Mouse (Mus musculus) intestine, embryonic 15.5 days (tissue): ENCODE data around the gene Pglyrp1. TPM values are rescaled to one million over a fixed set of nuclear protein-coding genes. Genes with fewer than 3 reads are reported as not detected.
A peak's percentile ranks its signal among the peaks of the same experiment; 100 is the strongest.

Experiments
- ATAC-seq: fragments of 200-750 bp; cut with Nextera tagmentation; 2 replicates; pipeline ENCODE4 v1.8.0; 2017; ENCODE audit warnings: moderate TSS enrichment, moderate library complexity
- H3K27ac ChIP-seq: fragments of 300-500 bp; sonication (generic); 2 replicates; pipeline ENCODE4 v1.5.1; 2015; ENCODE audit warnings: mild to moderate bottlenecking, inconsistent platforms
- H3K27me3 ChIP-seq: fragments of 300-500 bp; sonication (generic); replicated peaks from 2 replicates; pipeline ENCODE4 v1.6.1; 2015; ENCODE audit warnings: inconsistent platforms
- H3K36me3 ChIP-seq: fragments of 300-500 bp; sonication (generic); 2 replicates; pipeline ENCODE4 v1.6.1; 2015; ENCODE audit warnings: inconsistent platforms
- H3K4me1 ChIP-seq: fragments of 300-500 bp; sonication (generic); replicated peaks from 2 replicates; pipeline ENCODE4 v1.6.1; 2015; ENCODE audit warnings: inconsistent platforms
- H3K4me2 ChIP-seq: fragments of 300-500 bp; sonication (generic); replicated peaks from 2 replicates; pipeline ENCODE4 v1.6.1; 2015; ENCODE audit warnings: mild to moderate bottlenecking, inconsistent platforms
- H3K4me3 ChIP-seq: fragments of 300-500 bp; sonication (generic); replicated peaks from 2 replicates; pipeline ENCODE4 v1.5.1; 2015; ENCODE audit warnings: inconsistent platforms
- H3K9ac ChIP-seq: fragments of 300-500 bp; sonication (generic); 2 replicates; pipeline ENCODE4 v1.6.1; 2015; ENCODE audit warnings: inconsistent platforms
- H3K9me3 ChIP-seq: fragments of 300-500 bp; sonication (generic); 2 replicates; pipeline ENCODE4 v1.6.1; 2016; ENCODE audit warnings: inconsistent platforms
- WGBS: fragments of 180-500 bp; shearing (Covaris S2); methylation state at CpG from one replicate; pipeline ENCODE4 v1.1.7; 2015; 5-methylcytosine and 5-hydroxymethylcytosine counted together
- polyA plus RNA-seq: library from polyadenylated mRNA; unstranded; fragments of >200 nt; fragmentation: Nextera tagmentation; extraction: Ambion mirVana; gene quantifications from 2 replicates; pipeline ENCODE4 v1.2.1, GENCODE M21; 2015

Pglyrp1 gene
- polyA plus RNA-seq, 1 experiment from 2014 or later, result 53.1 TPM

DNA sequence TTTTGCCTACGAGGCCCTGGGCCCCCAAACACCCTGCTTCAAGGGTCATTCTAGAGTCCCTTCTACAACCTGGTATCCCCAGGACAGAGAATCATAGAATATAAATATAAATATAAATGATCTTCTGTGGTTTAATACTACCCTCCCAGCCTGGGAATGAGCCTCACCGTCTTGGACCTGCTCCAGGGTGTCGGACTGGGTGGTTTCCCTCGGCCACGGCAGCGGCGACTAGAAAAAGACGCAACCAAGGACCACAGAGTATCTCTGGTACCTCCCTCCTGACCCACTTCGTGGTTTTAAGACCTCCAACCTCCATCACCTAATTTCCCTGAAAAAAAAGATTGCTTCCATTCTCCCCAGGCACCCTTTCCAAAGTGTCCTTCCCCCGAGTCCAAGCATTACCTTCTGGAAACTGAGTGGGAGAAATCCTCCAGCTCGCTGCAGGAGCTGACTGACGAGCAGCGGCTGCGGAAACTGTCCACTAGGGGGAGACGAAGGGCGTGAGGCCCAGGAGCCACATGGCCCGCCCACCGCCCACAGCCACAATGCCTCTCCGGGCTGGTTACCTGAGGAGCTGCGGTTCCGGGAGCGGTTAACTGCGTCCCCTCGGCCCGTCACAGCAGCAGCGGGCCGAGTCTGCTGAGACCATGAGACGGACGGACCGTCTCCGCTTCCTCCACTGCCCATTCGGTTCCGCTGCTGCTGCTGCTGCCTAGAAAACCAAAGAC, 20.9 kb downstream of the Pglyrp1 start:
- Histone ChIP-seq H3K4me1 (peaks cover 20% of the 10 kb centered on the region), H3K9ac (peak overlapping the region; percentile 50), H3K4me3 (peak overlapping the region; percentile 43), H3K27ac (no peak overlapping the region), H3K27me3 (peaks cover 7% of the 10 kb centered on the region), H3K9me3 (no peaks in the 10 kb centered on the region), H3K4me2 (peak overlapping the region; percentile 96), H3K36me3 (peaks cover 4% of the 10 kb centered on the region; the same call in 1 of the 2 replicates)
- WGBS, result 20% methylated on average over 33 of the region's 33 CpGs
- ATAC-seq, result peak; percentile 67

DNA sequence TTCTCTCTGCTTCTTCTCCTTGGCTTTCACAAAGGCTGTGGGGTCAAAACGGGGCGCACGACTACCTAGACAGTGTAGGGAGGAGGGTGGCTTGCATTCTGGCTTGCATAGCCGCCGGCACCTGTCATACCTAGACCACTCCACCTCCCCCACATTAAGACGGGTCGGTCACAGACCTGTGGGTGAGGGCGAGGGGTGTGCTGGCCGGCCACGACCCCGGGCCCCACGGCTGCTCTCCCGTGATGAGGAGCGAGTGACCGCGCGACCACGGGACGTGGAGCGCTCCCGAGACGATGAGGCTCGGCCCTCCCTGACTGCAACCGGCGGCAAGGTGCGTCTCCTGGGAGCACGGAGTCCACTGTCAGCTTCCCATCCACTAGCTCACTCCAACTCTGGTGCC, 21.9 kb downstream of the Pglyrp1 start:
- no peak overlapping the region for H3K4me3 ChIP-seq
- peak overlapping the region; percentile 96 for H3K4me2 ChIP-seq
- peaks cover 7% of the 10 kb centered on the region for H3K27me3 ChIP-seq
- WGBS, result 29% methylated on average over 27 of the region's 27 CpGs
- ATAC-seq, result peak; percentile 27
- H3K9ac ChIP-seq, result no peak overlapping the region; the same call in 1 of the 2 replicates
- no peak overlapping the region for H3K27ac ChIP-seq
- H3K36me3 ChIP-seq, result peaks cover 4% of the 10 kb centered on the region; the same call in 1 of the 2 replicates
- H3K4me1 ChIP-seq, result peaks cover 20% of the 10 kb centered on the region
- H3K9me3 ChIP-seq, result no peaks in the 10 kb centered on the region

DNA sequence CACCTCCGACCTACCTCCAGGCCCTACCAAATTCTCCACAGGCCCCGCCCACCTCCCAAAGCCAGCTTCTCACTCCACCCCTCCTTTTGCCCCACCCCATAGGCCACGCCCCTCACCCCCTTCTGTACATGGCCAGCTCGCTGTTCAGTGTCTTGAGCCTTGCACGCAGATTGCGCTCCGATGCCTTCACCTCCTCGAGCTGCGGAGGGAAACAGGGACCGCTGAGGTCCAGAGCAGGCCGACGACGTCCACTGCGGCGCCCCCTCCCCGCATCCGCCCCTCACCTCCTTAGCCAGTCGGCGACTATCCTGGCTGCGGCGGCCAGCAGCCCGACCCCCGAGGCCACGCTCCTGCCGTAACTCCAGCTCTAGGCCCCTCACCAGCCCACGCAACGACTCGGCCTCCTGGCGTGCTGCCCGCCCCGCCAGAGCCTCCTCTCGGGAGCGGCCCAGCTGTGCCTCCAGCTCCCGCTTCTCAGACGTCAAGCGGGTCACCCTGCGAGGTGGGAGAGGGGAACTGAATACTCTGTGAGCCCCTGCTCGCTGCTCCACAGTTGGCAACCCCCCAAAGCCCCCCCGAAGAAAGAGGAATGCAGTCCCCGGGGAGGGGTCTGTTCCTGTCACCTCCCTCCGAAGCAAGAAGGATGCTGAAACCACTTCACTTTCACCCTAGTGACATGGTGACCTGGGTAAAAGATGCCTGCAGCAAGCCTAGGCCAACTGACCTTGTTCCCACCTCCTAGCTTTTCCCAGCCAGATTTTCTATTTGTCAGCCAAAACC, 22.7 kb downstream of the Pglyrp1 start:
- H3K4me3 ChIP-seq, result peak overlapping the region; percentile 38
- peak overlapping the region; percentile 96 for H3K4me2 ChIP-seq
- peaks cover 7% of the 10 kb centered on the region for H3K27me3 ChIP-seq
- H3K9ac ChIP-seq, result peak overlapping the region; percentile 39
- H3K27ac ChIP-seq, result no peak overlapping the region
- WGBS, result 2% methylated on average over 38 of the region's 41 CpGs
- H3K36me3 ChIP-seq, result peaks cover 10% of the 10 kb centered on the region; the same call in 1 of the 2 replicates
- peaks cover 20% of the 10 kb centered on the region for H3K4me1 ChIP-seq
- H3K9me3 ChIP-seq, result no peaks in the 10 kb centered on the region
- ATAC-seq, result peak; percentile 60

DNA sequence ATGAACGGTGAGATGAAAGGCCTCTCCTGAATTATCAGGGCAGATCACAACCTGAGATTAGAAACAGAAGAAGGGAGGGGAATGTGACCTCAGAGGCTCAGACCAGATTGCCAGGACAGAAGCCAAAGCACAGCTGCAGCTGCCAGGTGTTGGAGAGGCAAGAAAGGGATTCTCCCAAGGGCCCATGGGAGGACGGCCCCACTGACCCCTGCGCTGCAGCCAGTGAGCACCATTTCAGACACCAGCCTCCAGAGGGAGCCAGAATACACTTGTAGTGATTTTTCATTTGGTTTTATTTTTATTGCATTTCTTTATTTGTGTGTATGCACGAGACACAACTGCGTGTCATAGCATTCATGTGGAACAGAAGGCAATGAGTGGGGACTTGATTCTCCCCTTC, 25.4 kb downstream of the Pglyrp1 start:
- no peak overlapping the region for H3K27ac ChIP-seq
- peaks cover 20% of the 10 kb centered on the region for H3K4me1 ChIP-seq
- H3K9ac ChIP-seq, result no peak overlapping the region
- WGBS, result 41% methylated on average over 5 of the region's 5 CpGs
- no peak for ATAC-seq
- peaks cover 7% of the 10 kb centered on the region for H3K27me3 ChIP-seq
- no peak overlapping the region for H3K4me2 ChIP-seq
- no peaks in the 10 kb centered on the region for H3K9me3 ChIP-seq
- H3K36me3 ChIP-seq, result peaks cover 11% of the 10 kb centered on the region; the same call in 1 of the 2 replicates
- no peak overlapping the region for H3K4me3 ChIP-seq

DNA sequence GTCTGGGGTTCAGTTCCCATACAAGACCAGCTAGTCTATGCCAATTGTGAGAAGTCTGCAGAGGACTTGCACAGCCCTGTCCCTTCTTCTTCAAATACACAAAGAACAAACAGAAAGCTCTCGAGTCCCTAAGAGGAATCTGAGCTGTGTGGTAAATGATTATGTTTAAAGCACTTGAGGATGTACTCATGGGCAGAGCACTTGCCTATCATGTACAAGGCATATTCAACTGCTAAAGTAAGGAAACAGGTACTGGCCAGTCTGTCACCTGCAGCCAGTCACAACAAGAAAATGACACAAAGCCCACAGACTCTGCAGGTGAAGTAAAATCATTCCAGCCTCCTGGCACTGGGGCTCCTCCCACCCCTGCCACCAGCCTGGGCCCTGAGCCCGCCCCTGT, 29.4 kb downstream of the Pglyrp1 start:
- H3K27me3 ChIP-seq, result no peaks in the 10 kb centered on the region
- no peaks in the 10 kb centered on the region for H3K4me1 ChIP-seq
- H3K9ac ChIP-seq, result no peak overlapping the region
- no peak overlapping the region for H3K4me3 ChIP-seq
- peaks cover 14% of the 10 kb centered on the region for H3K36me3 ChIP-seq
- no peak overlapping the region for H3K27ac ChIP-seq
- no peak for ATAC-seq
- no peak overlapping the region for H3K4me2 ChIP-seq
- H3K9me3 ChIP-seq, result no peaks in the 10 kb centered on the region
- 80% methylated on average over 2 of the region's 2 CpGs for WGBS

DNA sequence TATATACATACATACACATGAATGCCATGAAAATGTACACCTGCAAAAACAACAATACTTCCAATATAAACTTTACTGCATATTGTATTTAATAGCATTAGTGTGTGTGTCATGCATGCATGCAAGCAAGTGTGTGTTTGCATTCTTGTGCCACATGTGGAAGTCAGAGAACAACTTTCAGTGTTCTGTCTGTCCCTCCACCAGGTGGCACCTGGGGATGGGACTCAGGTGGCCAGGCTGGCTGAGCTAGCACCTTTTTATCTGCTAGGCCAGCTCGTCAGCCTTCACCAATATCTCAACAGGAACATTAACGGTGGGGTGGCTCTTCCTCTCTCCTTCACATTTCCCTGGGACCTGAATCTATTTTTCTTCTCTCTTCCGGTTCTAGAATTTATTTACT, 31.4 kb downstream of the Pglyrp1 start:
- Histone ChIP-seq H3K4me1 (0 out of 2 replicates have a peak, but pooled peaks cover under 1% of the 10 kb centered on the region), H3K9me3 (no peaks in the 10 kb centered on the region), H3K27me3 (no peaks in the 10 kb centered on the region), H3K9ac (no peak overlapping the region), H3K27ac (no peak overlapping the region), H3K4me2 (no peak overlapping the region), H3K36me3 (peaks cover 14% of the 10 kb centered on the region), H3K4me3 (no peak overlapping the region)
- no peak for ATAC-seq
- 70% methylated on average over 3 of the region's 3 CpGs for WGBS

DNA sequence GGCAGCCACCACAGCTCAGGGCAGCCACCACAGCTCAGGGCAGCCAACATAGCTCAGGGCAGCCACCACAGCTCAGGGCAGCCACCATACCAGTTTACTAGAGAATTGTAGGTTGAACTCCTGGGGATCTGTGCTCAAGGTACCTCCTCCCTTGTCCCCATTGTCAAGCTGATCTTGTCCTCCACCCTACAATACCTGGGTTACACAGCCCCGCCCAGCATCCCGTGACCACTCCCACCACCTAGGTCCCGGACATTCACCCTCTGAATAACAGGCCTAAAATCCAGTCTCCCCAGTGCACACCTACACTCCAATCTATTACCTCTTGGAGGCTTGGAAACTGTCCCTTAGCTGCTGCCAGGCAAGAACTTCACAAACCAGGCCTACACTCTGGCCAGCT, 33.8 kb downstream of the Pglyrp1 start:
- Histone ChIP-seq H3K4me1 (peaks cover 9% of the 10 kb centered on the region; the same call in 1 of the 2 replicates), H3K9ac (no peak overlapping the region), H3K9me3 (no peaks in the 10 kb centered on the region), H3K4me3 (no peak overlapping the region), H3K27ac (no peak overlapping the region), H3K27me3 (no peaks in the 10 kb centered on the region), H3K4me2 (no peak overlapping the region), H3K36me3 (peaks cover 8% of the 10 kb centered on the region; the same call in 1 of the 2 replicates)
- ATAC-seq, result no peak
- WGBS, result 72% methylated on average over 3 of the region's 3 CpGs

DNA sequence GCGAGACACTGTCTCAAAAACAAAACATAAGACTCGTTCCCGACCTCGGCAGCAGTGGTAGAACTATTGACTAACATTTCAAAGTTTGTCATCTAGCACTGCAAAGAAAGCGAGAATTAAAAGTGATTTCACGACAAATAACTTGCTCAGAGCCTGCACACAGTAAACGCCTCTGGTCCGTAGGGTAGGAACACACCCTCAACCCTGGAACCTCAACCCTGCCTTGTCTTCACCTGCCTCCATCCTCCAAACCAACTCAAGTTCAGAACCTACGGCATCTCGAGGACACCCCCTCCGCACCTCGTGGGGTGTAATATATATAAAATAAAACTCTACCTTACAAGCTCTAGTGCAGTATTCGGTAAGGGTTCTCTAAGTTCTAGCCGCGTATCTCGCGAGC, 38.7 kb downstream of the Pglyrp1 start:
- no peaks in the 10 kb centered on the region for H3K9me3 ChIP-seq
- 5% methylated on average over 17 of the region's 17 CpGs for WGBS
- ATAC-seq, result peak; percentile 51
- H3K4me3 ChIP-seq, result peak overlapping the region; percentile 69
- peak overlapping the region; percentile 67 for H3K4me2 ChIP-seq
- H3K27me3 ChIP-seq, result no peaks in the 10 kb centered on the region
- H3K4me1 ChIP-seq, result peaks cover 13% of the 10 kb centered on the region
- 0 out of 2 replicates have a peak, but pooled peaks cover 2% of the 10 kb centered on the region for H3K36me3 ChIP-seq
- H3K27ac ChIP-seq, result no peak overlapping the region
- peak overlapping the region; percentile 55 for H3K9ac ChIP-seq

DNA sequence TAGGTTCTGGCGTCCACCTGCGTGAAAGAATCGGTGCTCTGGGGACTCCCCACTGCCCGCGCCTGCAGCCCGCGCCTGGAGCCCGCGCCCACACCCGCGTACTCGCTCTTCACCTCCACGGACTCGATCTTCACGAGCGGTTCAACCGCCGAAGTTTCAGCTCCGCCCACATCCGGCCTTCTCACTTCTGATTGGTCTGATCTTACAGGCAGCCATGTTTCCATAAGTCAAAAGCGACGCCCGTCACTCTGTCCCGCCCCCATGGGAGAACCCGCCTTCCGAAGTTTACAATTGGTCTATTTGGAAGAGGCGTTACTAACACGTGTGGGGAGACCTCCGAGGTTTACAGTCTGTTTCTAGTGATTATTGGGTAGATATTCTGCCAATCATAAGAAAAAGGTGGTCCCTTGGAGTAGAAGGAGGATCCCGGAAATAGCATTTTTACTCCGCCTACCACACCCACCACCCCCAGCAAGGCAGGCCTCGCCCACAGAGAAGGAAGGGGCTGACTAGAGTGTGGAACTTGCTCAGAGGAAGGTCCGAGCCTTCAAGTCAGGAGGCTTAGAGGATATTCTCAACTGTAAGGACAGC, 39.2 kb downstream of the Pglyrp1 start, which contains the start of gene Ccdc61:
Ccdc61 (minus strand) TSS at position 175 of the 591 bp plus-strand sequence.
- H3K9ac ChIP-seq, result peak within 1 kb of the TSS; percentile 55
- 0 out of 2 replicates have a peak, but pooled peaks cover 2% of the 10 kb centered on the region for H3K36me3 ChIP-seq
- H3K4me3 ChIP-seq, result peak within 1 kb of the TSS; percentile 69
- H3K27ac ChIP-seq, result no peak within 1 kb of the TSS
- H3K9me3 ChIP-seq, result no peaks in the 10 kb centered on the region
- H3K27me3 ChIP-seq, result no peaks in the 10 kb centered on the region
- H3K4me2 ChIP-seq, result peak within 1 kb of the TSS; percentile 78
- ATAC-seq, result peak; percentile 100
- H3K4me1 ChIP-seq, result peaks cover 13% of the 10 kb centered on the region
- WGBS, result under 1% methylated on average over 33 of the region's 33 CpGs

DNA sequence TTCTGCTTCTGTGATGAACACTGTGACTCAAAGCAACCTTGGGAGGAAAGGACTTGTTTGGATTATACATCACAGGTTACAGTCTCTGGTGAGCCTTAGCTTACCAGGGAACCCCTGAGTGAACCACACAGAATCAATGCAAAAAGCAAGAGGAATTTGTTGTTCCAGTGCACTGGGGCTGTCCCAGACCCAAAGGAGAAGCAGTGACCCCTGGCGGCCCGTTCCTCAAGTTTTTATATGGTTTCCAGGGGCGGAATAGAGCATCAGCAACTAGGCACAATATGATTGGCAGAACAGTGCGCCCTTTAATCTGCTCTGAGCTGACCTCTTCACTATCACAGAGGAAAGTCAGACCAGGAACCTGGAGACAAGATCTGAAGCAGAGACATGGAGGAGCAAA, 45.1 kb downstream of the Pglyrp1 start:
- 0 out of 2 replicates have a peak, but pooled peaks cover 2% of the 10 kb centered on the region for H3K4me1 ChIP-seq
- H3K27me3 ChIP-seq, result 0 out of 2 replicates have a peak, but pooled peaks cover 2% of the 10 kb centered on the region
- no peaks in the 10 kb centered on the region for H3K36me3 ChIP-seq
- H3K9ac ChIP-seq, result no peak overlapping the region
- H3K4me2 ChIP-seq, result no peak overlapping the region
- ATAC-seq, result no peak
- no peaks in the 10 kb centered on the region for H3K9me3 ChIP-seq
- H3K4me3 ChIP-seq, result no peak overlapping the region
- 74% methylated on average over 4 of the region's 4 CpGs for WGBS
- no peak overlapping the region for H3K27ac ChIP-seq

DNA sequence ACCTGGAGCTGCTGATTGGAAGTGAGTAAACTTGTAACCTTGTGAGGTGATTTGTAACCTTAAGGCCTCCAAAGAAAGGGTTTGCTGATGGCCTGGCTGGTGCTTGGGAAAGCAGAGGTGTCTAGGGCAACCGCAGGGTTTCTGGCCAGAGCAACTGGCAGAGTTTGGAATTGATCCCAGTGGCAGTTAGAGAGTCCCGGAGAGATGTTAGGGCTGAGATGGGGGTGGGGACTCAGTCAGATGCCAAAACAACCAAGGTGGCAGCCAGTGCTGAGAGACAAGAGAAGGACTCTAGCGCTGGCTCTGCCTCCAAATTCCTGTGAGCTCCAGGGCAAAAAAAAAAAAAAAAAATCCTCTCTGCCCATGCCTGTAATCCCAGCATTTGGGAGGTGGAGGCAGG, 46.8 kb downstream of the Pglyrp1 start:
- WGBS, result 66% methylated on average over 3 of the region's 3 CpGs
- H3K9me3 ChIP-seq, result no peaks in the 10 kb centered on the region
- no peak overlapping the region for H3K9ac ChIP-seq
- ATAC-seq, result no peak
- H3K27me3 ChIP-seq, result peaks cover 9% of the 10 kb centered on the region; the same call in 1 of the 2 replicates
- H3K4me3 ChIP-seq, result no peak overlapping the region
- 0 out of 2 replicates have a peak, but pooled peaks cover 2% of the 10 kb centered on the region for H3K4me1 ChIP-seq
- H3K27ac ChIP-seq, result no peak overlapping the region
- H3K36me3 ChIP-seq, result no peaks in the 10 kb centered on the region
- no peak overlapping the region for H3K4me2 ChIP-seq

DNA sequence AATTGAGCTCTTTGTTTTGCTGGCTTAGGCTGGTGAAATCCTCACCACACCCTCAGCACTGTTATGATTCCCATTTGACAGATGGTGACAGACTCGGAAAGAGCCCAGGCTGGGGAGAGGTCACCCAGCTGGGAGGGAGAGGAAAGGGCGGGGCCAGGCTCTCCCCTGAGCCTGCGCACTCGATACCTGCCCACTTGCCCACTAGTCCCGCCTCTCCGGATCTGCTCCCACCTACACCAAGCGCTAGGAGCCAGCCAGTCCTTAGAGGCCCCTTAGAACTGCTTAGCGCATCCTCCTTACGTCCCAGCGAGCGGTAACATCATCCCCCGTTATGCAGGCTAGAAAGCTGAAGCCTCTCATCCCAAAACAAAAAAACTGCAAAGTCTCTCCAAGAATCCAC, 49.9 kb downstream of the Pglyrp1 start:
- H3K9me3 ChIP-seq, result no peaks in the 10 kb centered on the region
- no peak overlapping the region for H3K4me3 ChIP-seq
- no peak overlapping the region for H3K27ac ChIP-seq
- H3K36me3 ChIP-seq, result no peaks in the 10 kb centered on the region
- peaks cover 14% of the 10 kb centered on the region; the same call in 1 of the 2 replicates for H3K4me1 ChIP-seq
- no peak overlapping the region for H3K9ac ChIP-seq
- peaks cover 36% of the 10 kb centered on the region for H3K27me3 ChIP-seq
- ATAC-seq, result no peak; the same call in 1 of the 2 replicates
- peak overlapping the region; percentile 33; the same call in 1 of the 2 replicates for H3K4me2 ChIP-seq
- WGBS, result 2% methylated on average over 12 of the region's 12 CpGs
